Mouse (Mus musculus): ENCODE measurements around the gene Wnt2. TPM values are rescaled to one million over a fixed set of nuclear protein-coding genes. Genes with fewer than 3 reads are reported as not detected.

Wnt2 gene
- polyA plus RNA-seq (2014; fragmentation: Illumina TruSeq; extraction: RNeasy Lipid Tissue Mini Kit (QIAGEN cat#74804); ENCODE audit: low read depth, low replicate concordance): 1.5 TPM

DNA sequence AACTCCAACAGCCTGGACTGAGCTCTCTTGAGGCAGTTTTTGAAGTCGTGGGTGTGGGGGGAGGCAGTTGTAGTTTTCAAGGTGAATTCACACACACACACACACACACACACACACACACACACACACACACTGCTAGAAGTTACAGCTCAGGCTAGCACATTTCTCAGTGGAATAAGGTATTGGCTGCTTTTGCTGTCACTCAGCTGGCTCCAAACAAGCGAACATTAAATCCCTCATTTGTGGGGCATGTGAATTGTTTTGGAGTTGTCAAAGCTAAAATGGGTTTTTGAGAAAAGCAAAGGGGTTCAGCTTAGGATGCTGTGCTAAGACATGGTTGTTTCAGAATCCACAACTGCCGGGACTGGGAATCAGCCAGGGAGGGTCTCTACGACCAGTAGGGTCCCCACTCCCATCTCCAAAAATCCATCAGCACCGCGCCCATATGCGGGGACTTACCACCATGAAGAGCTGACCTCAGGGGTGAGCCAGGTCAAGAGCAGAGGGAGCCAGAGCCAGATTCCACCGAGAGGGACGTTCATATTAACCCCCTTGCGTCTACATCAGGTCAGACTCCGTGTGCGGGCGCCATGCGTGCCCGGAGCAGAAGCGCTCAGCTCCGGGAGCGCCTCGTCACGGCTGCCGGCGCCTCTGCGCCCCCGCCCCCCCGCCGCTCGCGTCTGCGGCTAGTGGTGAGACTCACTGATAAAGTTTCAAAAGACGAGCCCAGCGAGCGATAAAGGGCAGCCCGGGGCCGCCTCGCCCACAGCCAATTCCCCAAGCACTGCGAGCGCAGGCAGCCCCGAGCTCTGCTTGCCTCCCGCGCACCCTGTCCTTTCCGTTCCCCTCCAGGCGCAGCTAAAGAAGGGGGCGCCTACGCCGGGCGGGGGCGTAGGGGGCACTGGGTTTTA, at the start of gene Wnt2:
TSS of gene Wnt2 (minus strand) at position 840 of the 911 bp plus-strand sequence.

Other genes starting within 250 kb of the Wnt2 start
- not detected for gene Asz1, start 78.5 kb upstream of the Wnt2 start, polyA plus RNA-seq (2014; fragmentation: Illumina TruSeq; extraction: RNeasy Lipid Tissue Mini Kit (QIAGEN cat#74804); ENCODE audit: low read depth, low replicate concordance)
- gene Cftr, start 140.1 kb upstream of the Wnt2 start, polyA plus RNA-seq (2014; fragmentation: Illumina TruSeq; extraction: RNeasy Lipid Tissue Mini Kit (QIAGEN cat#74804); ENCODE audit: low read depth, low replicate concordance): 0.34 TPM